Mouse (Mus musculus) ES-E14 (cell line): ENCODE measurements around the gene Foxn3. TPM values are rescaled to one million over a fixed set of nuclear protein-coding genes. Genes with fewer than 3 reads are reported as not detected.

Source experiments
- DNase-seq: peaks from one replicate; pipeline ENCODE4 v3.0.0-alpha.2; 2013; ENCODE audit warnings: low read depth, low spot score
- H3K27ac ChIP-seq: 2 replicates; pipeline ENCODE4 v1.5.1; 2012; ENCODE audit warnings: low read depth, mild to moderate bottlenecking, low read length, moderate library complexity, mixed read lengths; ENCODE audit not compliant: poor library complexity, insufficient read depth, severe bottlenecking
- H3K36me3 ChIP-seq: 2 replicates; pipeline ENCODE4 v1.6.1; 2012; ENCODE audit warnings: mild to moderate bottlenecking, low read length, moderate library complexity, mixed read lengths; ENCODE audit not compliant: control insufficient read depth, poor library complexity, insufficient read depth, severe bottlenecking
- H3K4me1 ChIP-seq, 2 experiments: fragments of 150-350 bp in 1 of 2; sonication (generic) in 1 of 2; 2 replicates each; pipeline ENCODE4 v1.6.1; 2012; ENCODE audit warnings: low read length in 2 of 2, mild to moderate bottlenecking in 1 of 2, mixed read lengths in 1 of 2; ENCODE audit not compliant: control insufficient read depth in 2 of 2, insufficient read depth in 2 of 2, poor library complexity in 1 of 2
- H3K4me3 ChIP-seq, 2 experiments: fragments of 150-350 bp in 1 of 2; sonication (generic) in 1 of 2; 2 replicates each; pipeline ENCODE4 v1.5.1; 2012; ENCODE audit warnings: low read length in 2 of 2, low read depth in 1 of 2, mild to moderate bottlenecking in 1 of 2, mixed read lengths in 1 of 2; ENCODE audit not compliant: insufficient read depth in 1 of 2, poor library complexity in 1 of 2, severe bottlenecking in 1 of 2
- H3K9ac ChIP-seq: 2 replicates; pipeline ENCODE4 v1.6.1; 2012; ENCODE audit warnings: low read depth, mild to moderate bottlenecking, low read length, mixed read lengths; ENCODE audit not compliant: poor library complexity, insufficient read depth, severe bottlenecking
- H3K9me3 ChIP-seq: fragments of 150-350 bp; sonication (generic); 2 replicates; pipeline ENCODE4 v1.6.1; 2012; ENCODE audit warnings: low read depth, mild to moderate bottlenecking, low read length; ENCODE audit not compliant: control insufficient read depth, insufficient read depth
- CHD2 ChIP-seq: IDR thresholded peaks from 2 replicates; pipeline ENCODE4 v1.6.1; 2014; ENCODE audit warnings: mild to moderate bottlenecking, low read depth, low read length, inconsistent platforms
- HCFC1 ChIP-seq: IDR thresholded peaks from 2 replicates; pipeline ENCODE4 v1.6.1; 2012; ENCODE audit warnings: low read length, inconsistent platforms, borderline replicate concordance; ENCODE audit not compliant: insufficient read depth
- MAFK ChIP-seq: IDR thresholded peaks from 2 replicates; pipeline ENCODE4 v1.6.1; 2014; ENCODE audit warnings: mild to moderate bottlenecking, low read depth, low read length, inconsistent platforms; ENCODE audit not compliant: insufficient read depth
- ZC3H11A ChIP-seq: IDR thresholded peaks from 2 replicates; pipeline ENCODE4 v1.6.1; 2012; ENCODE audit warnings: low read depth, mild to moderate bottlenecking, inconsistent platforms, low read length, borderline replicate concordance
- ZNF384 ChIP-seq: IDR thresholded peaks from 2 replicates; pipeline ENCODE4 v1.6.1; 2012; ENCODE audit warnings: low read depth, low read length, inconsistent platforms
- in situ Hi-C, 2 experiments: fragments of 600-800 bp; cut with MboI; formaldehyde crosslinking; loops; one replicate each; pipeline ENCODE4 v1.15.1; 2025; ENCODE audit warnings: low sequenced_read_pairs in 2 of 2, inconsistent platforms in 1 of 2; ENCODE audit not compliant: unreplicated experiment in 2 of 2
- total RNA-seq: library from RNA; depleted of rRNA; stranded (reverse); fragments of 300-350 nt; gene quantifications from 2 replicates; pipeline ENCODE4 v1.2.3, GENCODE M21; 2012

Foxn3 gene
- total RNA-seq, 1 experiment, result 34.6 TPM

DNA sequence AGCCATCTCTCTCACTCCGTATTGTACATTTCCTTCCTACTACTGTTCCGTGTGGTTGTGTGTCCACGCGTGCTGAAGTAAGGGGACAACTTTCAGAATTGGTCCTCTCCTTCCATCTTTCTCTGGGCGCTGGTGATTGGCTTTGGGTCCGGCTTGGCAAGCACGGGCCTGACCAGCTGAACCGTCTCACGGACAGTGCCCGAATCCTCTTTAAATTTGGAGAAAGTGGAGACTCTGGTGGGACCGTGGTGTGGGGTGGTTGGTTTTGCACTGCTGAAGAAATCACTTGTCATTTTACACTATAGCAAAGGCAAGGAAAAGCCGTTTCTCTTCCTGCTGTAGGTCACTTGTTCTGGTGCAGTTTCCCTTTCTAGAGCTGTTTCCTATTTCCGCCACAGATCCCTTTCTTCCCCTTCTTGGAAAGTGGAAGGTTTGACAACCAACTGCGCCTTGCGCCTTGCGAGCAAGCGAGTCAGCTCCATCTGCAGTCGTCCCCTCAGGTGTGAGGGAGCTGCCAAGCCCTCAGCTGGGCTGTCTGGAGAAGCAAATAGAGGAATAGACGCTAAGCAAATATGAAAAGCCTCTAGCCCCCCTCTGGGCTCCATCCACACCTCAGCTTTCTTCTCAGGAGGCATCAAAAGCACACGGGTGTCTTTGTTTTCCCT, 229.9 kb downstream of the Foxn3 start:
- in situ Hi-C loops, result no loop called here
- H3K4me1 ChIP-seq, result peaks cover 4 to 31% of the 10 kb centered on the region in 2 experiments; a peak in 2 of 4 replicates
- no peak overlapping the region for H3K27ac ChIP-seq
- no peak overlapping the region for H3K9ac ChIP-seq
- H3K4me3 ChIP-seq, result no peak overlapping the region
- H3K9me3 ChIP-seq, result no peaks in the 10 kb centered on the region
- TF ChIP-seq HCFC1 (no peak), ZNF384 (no peak), MAFK (no peak), CHD2 (no peak), ZC3H11A (no peak)
- H3K36me3 ChIP-seq, result peaks cover 12% of the 10 kb centered on the region; the same call in 1 of the 2 replicates
- DNase-seq, result no peak

DNA sequence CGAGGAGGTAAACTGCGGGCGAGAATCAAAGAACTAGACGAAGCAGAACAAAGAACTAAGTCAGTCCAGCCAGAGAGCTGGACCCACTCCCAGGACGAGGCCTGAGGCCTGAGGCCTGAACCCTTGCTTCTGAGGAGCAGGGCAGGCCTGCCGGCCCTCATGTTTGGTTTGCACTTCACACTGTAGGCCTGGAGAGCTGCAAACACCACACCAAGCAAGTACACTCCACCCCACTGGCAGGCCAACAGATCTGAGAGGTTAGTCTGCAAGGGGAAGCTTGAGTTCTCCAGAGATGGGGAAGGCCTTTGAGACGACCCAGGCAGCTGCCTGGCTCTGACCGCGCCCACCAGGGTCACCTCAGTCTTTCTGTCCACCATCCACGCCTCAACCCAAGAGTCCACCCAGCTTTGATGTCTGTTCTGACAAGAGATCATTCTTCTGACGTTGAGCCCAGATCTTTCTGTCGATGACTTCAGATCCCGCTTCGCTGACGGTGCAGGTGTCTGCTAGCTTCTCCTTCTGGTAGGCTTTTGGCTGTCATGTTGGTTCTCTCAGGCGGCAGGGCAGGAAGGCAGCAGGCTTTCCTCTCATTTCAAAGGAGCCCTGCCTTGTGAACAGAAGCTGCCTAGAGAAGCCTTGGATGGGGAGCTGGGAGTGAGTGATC, 231.1 kb downstream of the Foxn3 start:
- Histone ChIP-seq H3K9me3 (no peaks in the 10 kb centered on the region), H3K36me3 (peaks cover 12% of the 10 kb centered on the region; the same call in 1 of the 2 replicates), H3K9ac (no peak overlapping the region), H3K4me1 (peaks cover 4 to 31% of the 10 kb centered on the region in 2 experiments; a peak in 2 of 4 replicates), H3K27ac (no peak overlapping the region), H3K4me3 (no peak overlapping the region)
- TF ChIP-seq ZNF384 (no peak), HCFC1 (no peak), MAFK (no peak)
- in situ Hi-C loops, result no loop called here
- DNase-seq, result no peak

DNA sequence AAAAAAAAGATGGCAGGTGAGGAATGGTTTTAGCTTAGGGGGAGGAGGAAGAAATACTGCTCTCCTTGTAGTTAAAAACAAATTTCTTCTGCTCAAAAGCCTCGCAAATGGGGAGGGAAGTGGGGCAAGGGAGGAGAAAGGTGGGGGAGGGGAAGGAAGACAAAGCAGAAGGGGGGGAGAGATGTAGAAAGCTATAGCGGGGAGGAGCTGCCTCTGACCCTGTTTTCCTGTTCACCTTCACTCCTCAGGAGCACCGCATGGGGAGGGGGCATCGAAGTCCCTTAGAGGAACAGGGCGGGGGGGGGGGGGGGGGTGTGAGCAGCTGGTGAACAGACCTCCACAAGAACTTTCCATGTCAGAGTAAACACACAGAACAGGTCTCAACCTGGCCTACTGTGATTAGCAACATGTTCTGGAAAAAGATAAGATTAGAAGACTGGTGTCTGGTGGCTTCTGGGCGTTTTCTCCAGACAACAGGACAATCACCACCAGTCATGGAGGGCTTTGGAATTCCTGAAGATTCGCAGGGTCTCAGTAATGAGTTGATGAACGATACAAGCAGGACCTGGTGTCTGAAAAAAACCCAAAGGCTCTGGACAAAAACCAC, 231.9 kb downstream of the Foxn3 start:
- Histone ChIP-seq H3K9me3 (no peaks in the 10 kb centered on the region), H3K4me3 (no peak overlapping the region), H3K4me1 (peaks cover 4 to 30% of the 10 kb centered on the region in 2 experiments; a peak in 2 of 4 replicates), H3K27ac (no peak overlapping the region), H3K9ac (no peak overlapping the region), H3K36me3 (peaks cover 12% of the 10 kb centered on the region; the same call in 1 of the 2 replicates)
- TF ChIP-seq MAFK, result no peak
- TF ChIP-seq ZC3H11A, result no peak
- no peak for TF ChIP-seq CHD2
- no peak for TF ChIP-seq HCFC1
- no peak for TF ChIP-seq ZNF384
- DNase-seq, result no peak
- in situ Hi-C loops, result no loop called here

DNA sequence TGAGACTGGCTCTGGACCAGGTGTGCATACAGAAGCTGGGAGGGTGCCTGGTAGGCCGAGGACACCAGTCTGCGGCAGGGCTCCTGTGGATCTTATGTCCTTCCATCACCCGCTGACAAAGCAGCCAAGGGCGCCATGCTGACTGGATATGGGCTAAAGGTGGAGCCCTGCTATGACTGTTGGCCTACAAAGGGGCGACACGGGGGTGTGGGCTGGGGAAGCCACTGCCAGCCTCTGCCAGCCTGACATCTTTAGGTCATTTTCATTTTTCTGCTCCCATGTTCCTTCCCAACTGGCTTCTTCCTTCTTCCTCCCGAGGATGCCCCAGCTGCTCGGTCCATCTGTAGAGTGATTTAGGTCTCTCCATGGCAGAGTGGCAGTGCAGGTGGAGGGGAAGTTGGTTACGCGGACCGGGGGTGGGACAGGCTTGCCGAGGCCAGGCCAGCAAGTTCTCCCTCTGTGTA, 232.5 kb downstream of the Foxn3 start:
- no peak overlapping the region for H3K27ac ChIP-seq
- no peaks in the 10 kb centered on the region for H3K9me3 ChIP-seq
- no peak overlapping the region; the same call in 1 of the 2 replicates for H3K9ac ChIP-seq
- DNase-seq, result no peak
- in situ Hi-C loops, result no loop called here
- peaks cover 4 to 30% of the 10 kb centered on the region in 2 experiments; a peak in 2 of 4 replicates for H3K4me1 ChIP-seq
- no peak overlapping the region for H3K4me3 ChIP-seq
- no peak for TF ChIP-seq HCFC1
- TF ChIP-seq CHD2, result no peak
- no peak for TF ChIP-seq ZC3H11A
- TF ChIP-seq MAFK, result no peak
- no peak for TF ChIP-seq ZNF384
- H3K36me3 ChIP-seq, result peaks cover 12% of the 10 kb centered on the region; the same call in 1 of the 2 replicates
